Mouse (Mus musculus) NIH3T3 (cell line): ENCODE results near the gene Tesmin.
A peak's percentile ranks its signal among the peaks of the same experiment; 100 is the strongest.

Source experiments
- DNase-seq: peaks from one replicate; pipeline ENCODE4 v3.0.0-alpha.2; 2012; ENCODE audit warnings: low read depth

Tesmin gene

DNA sequence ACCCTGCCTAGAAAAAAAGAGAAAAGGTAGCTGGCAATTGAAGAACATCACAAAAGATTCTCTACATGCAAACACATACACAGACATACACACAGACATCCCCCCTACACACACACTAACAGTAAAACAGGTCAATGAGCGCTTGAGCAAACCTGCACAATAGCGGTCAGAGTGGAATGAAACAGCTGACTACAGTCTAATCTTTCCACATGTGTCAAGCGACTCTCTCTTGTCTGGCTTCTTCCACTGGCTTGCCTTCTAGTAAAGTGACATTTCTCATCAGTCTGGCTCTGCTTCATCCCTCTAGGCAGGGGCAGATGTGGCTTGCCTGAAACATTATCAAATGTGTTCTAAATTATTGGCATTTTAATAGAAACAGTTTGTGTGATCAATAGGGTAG lies 5.6 kb downstream of the Tesmin start:
- DNase-seq = no peak

- no peak for DNase-seq
Measured at GRCm38 (mm10) chr19:3400057-3400456, 11.4 kb downstream of the Tesmin start.

DNA sequence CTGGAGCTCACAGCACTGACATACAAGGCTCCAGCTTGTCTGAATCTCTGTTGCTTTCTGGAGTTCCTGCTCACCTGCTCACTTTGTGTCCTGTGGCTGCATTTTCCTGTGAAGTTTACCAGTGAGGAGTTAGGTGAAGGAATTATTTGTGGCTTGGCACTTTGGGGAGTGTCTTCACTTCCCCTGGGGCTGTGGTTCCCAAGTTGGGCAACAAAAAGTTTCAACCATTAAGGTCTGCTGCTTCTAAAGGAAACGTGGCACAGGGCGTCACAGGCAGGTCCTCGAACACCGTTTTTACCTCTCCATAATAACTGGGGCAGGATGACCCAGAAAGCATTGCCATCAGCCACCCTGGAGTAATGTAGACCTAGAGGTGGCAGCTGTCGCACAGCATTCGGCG lies 12.8 kb downstream of the Tesmin start:
- DNase-seq = no peak

DNA sequence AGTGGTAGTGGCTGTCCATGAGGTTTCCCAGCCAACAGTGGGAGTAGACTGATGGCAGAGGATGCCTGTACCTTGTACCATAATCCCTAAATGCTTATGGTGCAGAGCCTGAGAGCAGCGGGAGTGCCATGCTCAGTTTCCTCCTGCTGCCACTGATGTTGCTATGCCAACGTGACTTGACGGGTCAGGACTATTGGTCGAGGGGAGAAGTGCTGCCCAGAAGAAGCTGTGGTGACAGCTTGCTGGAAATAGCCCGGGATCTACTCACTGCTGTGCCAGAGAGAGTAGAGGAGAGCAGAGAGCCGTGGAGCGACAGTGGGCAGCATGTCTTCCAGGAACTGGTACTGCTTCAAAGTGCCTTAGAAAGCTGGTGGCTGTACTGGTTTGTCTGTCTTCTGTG lies 13.3 kb downstream of the Tesmin start:
- DNase-seq = no peak

- DNase-seq = no peak
Measured at GRCm38 (mm10) chr19:3402390-3402789, 13.7 kb downstream of the Tesmin start.

DNA sequence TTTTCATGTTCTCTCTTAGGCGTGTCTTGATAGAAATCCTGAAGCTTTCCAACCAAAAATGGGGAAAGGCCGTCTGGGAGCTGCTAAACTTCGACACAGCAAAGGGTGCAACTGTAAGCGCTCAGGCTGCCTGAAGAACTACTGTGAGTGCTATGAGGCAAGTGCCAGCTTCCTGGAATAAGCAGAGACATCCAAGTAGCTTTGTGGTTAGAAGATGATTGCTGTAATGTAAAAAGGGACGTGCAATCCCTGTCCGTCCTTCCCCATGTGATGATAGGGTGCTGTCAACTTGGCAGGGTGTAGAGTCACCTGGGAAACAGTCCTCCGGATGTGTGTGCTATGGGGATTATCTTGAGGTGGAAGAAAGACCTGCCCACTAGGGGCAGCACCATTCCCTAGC lies 15.4 kb downstream of the Tesmin start:
- no peak for DNase-seq

- DNase-seq = peak; percentile 64
Measured at GRCm38 (mm10) chr19:3405531-3406281, 17.0 kb downstream of the Tesmin start.

GRCm38 (mm10) chr19:3414268-3414733 lies 25.6 kb downstream of the Tesmin start, which contains the start of gene Gal:
TSS of gene Gal (minus strand) at chr19:3414544.
- DNase-seq = no peak

GRCm38 (mm10) chr19:3419251-3419650 lies 30.6 kb downstream of the Tesmin start:
- peak; percentile 88 for DNase-seq

- no peak for DNase-seq
Measured at GRCm38 (mm10) chr19:3422488-3422887, 33.8 kb downstream of the Tesmin start.

DNA sequence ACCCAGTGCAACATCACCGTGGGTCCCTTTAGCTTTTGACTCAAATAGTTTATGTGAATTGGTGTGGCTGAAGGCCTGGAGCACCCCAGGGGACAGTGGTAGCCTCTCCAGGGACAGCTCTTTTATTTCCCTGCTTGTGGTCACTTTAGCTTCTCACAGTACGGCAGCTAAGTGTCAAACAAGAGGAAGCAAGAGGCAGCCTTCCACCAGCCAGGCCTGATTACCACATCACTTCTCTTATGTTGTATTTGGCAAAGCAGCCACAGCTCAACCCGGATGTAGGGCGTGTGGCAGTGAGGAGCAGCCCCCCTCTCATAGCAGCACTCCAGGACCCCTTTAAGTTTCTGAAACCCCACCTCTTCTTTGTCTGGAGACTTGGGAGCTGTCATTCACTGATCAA lies 34.3 kb downstream of the Tesmin start:
- DNase-seq = no peak

DNA sequence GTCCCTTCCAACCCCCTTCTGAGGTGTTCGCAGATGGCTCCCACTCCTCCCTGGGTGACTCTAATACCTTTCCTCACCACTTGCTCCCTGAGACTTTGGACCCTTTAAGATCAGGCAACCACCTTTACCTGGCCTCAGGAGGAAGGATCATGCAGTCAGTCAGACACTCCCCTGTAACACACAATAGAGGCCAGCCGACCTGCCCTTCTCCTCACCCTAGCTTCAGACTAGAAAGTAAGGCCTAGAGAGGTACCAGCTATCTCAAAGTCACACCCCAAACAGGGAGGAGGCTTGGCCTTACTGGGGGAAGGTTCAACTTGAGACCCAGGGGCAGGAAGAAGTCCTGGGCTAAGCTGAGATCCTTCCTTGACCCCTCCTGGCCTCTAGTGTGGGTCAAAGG lies 35.6 kb downstream of the Tesmin start:
- DNase-seq = no peak

- DNase-seq = no peak
Measured at GRCm38 (mm10) chr19:3428057-3428830, 39.6 kb downstream of the Tesmin start.

GRCm38 (mm10) chr19:3429156-3429816 lies 40.6 kb downstream of the Tesmin start:
- peak; percentile 34 for DNase-seq

DNA sequence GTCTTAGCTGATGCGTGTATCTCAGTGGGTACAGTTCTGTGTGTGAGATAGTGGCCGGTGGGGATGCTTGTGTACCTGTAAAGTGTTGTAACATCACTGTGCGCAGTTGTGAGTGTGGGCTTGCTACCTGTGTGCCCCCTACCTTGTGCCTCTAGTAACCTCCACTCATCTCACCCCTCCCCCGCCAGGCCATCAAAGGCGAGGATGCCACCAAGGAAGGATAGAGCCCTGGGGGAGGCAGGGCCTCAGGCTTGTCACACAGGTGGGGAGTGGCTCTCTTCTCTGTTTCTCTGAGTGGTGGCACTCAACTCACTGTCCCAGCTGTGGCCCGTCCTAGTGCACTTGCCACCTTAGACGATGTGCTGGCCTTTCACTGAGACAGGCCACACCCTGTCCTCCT lies 42.4 kb downstream of the Tesmin start:
- no peak for DNase-seq

DNA sequence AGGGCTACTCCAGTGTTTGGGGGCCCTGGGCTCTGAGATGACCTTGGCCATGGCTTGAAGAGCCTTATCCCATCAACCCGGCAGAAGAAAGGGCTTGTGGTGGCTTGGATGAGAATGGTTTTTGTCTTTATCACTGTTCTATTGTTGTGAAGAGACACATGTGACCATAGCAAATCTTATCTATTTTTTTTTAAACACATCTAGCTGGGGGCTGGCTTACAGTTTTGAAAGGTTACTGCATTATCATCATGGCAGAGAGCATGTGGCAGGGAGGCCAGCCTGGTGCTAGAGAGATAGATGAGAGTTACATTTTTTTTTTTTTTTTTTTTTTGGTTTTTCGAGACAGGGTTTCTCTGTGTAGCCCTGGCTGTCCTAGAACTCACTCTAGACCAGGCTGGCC lies 43.3 kb downstream of the Tesmin start:
- no peak for DNase-seq

DNA sequence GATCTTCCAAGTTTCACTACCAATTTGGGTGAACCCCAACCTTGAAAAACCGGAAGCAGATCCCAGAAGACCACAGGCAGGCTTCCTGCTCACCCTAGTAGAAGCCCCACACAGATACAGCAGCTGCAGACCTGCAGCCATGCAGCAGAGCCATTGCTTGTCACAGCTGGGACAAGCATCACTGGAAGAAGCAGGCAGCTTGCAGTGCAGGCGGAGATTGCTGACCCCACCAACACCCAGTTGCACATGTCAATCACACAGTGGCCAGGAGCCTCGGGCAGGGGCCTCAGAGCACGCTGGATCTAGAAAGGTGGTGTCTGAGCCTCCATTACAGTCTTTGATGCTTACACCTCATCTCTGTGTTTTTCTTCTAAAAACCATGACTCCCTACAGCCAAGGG lies 45.5 kb downstream of the Tesmin start:
- DNase-seq = no peak

DNA sequence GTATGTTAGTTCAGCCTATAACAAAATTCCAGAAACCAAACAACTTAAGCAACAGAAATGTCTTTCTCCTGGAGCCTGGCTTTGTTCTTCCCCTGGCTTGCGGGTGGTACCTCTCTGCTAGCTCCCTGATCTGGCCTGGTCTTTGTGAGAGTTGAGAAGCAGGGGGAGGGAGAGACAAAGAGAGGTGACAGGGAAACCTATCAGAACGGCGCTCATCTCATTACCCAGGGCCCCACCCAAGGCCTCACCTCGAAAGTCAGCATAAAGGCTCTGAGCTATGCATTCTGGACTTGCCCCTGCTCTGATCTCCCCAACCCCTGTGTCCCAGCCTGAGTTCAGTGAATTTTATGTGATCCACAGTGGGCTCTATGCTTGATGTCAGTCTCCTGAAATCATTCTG lies 46.0 kb downstream of the Tesmin start:
- no peak for DNase-seq

- DNase-seq = no peak
Measured at GRCm38 (mm10) chr19:3435824-3436223, 47.2 kb downstream of the Tesmin start.

GRCm38 (mm10) chr19:3436840-3437239 lies 48.2 kb downstream of the Tesmin start:
- DNase-seq = peak; percentile 46

DNA sequence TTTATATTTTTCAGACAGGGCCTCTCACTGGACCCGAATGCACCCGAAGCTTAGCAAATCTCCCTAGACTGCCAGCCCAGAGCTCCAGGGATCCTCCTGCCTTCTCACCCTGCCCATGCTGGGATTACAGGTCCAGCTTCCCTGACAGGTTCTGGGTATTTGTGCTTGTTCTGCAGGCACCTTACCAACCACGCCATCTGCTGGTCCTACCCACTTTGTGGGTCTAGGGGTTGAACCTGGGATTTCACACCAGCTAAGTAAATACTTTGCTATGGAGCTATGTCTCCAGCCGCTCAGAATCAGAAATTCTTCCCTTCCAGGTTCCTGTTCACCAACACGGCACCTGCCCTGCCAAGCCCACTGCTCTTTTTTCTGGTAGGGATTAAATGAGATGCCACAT lies 49.3 kb downstream of the Tesmin start:
- peak; percentile 58 for DNase-seq

DNA sequence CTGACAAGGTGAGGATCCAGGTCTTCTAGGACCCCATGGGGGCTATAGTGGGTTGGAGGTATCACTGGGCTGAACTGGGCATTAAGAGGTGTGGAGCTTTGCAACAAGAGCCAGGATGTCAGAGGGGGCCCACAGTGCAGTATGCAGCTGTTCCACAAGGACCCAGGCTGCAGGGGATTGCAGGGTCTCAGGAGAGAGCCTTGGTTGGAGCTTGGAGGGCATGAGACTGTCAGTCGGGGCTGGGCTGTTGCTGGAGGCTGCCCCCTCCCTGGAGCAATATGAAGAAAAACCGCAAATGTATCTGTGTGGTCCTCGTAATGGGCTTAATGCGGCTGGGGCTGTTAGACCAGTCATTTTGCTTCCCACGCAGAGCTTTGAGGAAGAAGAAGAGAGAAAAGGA lies 52.0 kb downstream of the Tesmin start:
- DNase-seq = no peak

GRCm38 (mm10) chr19:3441092-3441491 lies 52.4 kb downstream of the Tesmin start:
- no peak for DNase-seq
